ENCODE assay signal across 23 mouse cellular contexts in genomic region chr6:38242833-38243232, GRCm38 (mm10). TPM values are rescaled to one million over a fixed set of nuclear protein-coding genes. Genes with fewer than 3 reads are reported as not detected.
A peak's percentile ranks its signal among the peaks of the same experiment; 100 is the strongest.
DNase-seq lines count a peak whose midpoint lies in the region; ATAC-seq and TF ChIP-seq lines count a peak whose summit lies in the region.
"Had no signal": no experiment of that assay in that cellular context is flagged by ENCODE, and none has a peak within 500 bp of the region (broad histone marks: within the 10 kb centered on the region; RNA-seq: fewer than 3 reads in every experiment).

No protein-coding gene starts in this region.

- no peak overlapping the region for H3K9ac ChIP-seq in forebrain, embryonic 13.5 days
- no peak overlapping the region for H3K9ac ChIP-seq in forebrain, postnatal 0 days
- no peak overlapping the region for H3K9ac ChIP-seq in midbrain, embryonic 14.5 days (replicated peaks; ENCODE audit: low read length)
- H3K9ac ChIP-seq in midbrain, embryonic 13.5 days (replicated peaks): no peak overlapping the region
- H3K9ac ChIP-seq: heart, embryonic 15.5 days; liver, embryonic 13.5 days; neural tube, embryonic 12.5 days had no signal

- no peak for DNase-seq in forebrain, postnatal 0 days
- DNase-seq in layer of hippocampus, adult 2 months (ENCODE audit: low spot score in 2 of 2): no peak
- DNase-seq in layer of hippocampus, adult 18-20 months (ENCODE audit: low spot score in 2 of 2): no peak
- no peak for DNase-seq in midbrain, embryonic 14.5 days
- DNase-seq in B cell, adult 2 months: no peak
- DNase-seq: adrenal gland, adult 2 months; cerebellum, adult 2 months; gastrocnemius, postnatal 25 days; heart, adult 11 months; liver, embryonic 13.5 days; lung, adult 2 months; thymus, adult 18-20 months; thymus, postnatal 25 days had no signal

- no peaks in the 10 kb centered on the region for H3K27me3 ChIP-seq in forebrain, embryonic 13.5 days
- no peaks in the 10 kb centered on the region for H3K27me3 ChIP-seq in forebrain, postnatal 0 days (ENCODE audit: insufficient read depth, low read length)
- H3K27me3 ChIP-seq in midbrain, embryonic 14.5 days (ENCODE audit: control insufficient read depth, insufficient read depth, low read length): no peaks in the 10 kb centered on the region
- no peaks in the 10 kb centered on the region for H3K27me3 ChIP-seq in midbrain, embryonic 13.5 days
- H3K27me3 ChIP-seq: heart, embryonic 15.5 days; liver, embryonic 13.5 days; neural tube, embryonic 12.5 days had no signal

- H3K9me3 ChIP-seq in forebrain, embryonic 13.5 days (replicated peaks): no peaks in the 10 kb centered on the region; the same call in 1 of the 2 replicates
- no peaks in the 10 kb centered on the region for H3K9me3 ChIP-seq in forebrain, postnatal 0 days (ENCODE audit: low read length)
- H3K9me3 ChIP-seq in midbrain, embryonic 14.5 days (ENCODE audit: control insufficient read depth, low read length): no peaks in the 10 kb centered on the region
- H3K9me3 ChIP-seq in midbrain, embryonic 13.5 days: no peaks in the 10 kb centered on the region
- H3K9me3 ChIP-seq: heart, embryonic 10.5 days; heart, embryonic 15.5 days; liver, embryonic 13.5 days; neural tube, embryonic 12.5 days had no signal

- no peak overlapping the region for H3K4me2 ChIP-seq in forebrain, embryonic 13.5 days
- no peak overlapping the region for H3K4me2 ChIP-seq in forebrain, postnatal 0 days (ENCODE audit: low read depth)
- no peak overlapping the region for H3K4me2 ChIP-seq in midbrain, embryonic 14.5 days (ENCODE audit: low read length)
- H3K4me2 ChIP-seq in midbrain, embryonic 13.5 days (replicated peaks): no peak overlapping the region
- H3K4me2 ChIP-seq: heart, embryonic 15.5 days; liver, embryonic 13.5 days; neural tube, embryonic 12.5 days had no signal

- 55% methylated on average over 5 of the region's 5 CpGs for WGBS in forebrain, embryonic 13.5 days
- 39% methylated on average over 5 of the region's 5 CpGs for WGBS in forebrain, postnatal 0 days
- 87% methylated on average over 5 of the region's 5 CpGs for WGBS in midbrain, embryonic 14.5 days
- WGBS in midbrain, embryonic 13.5 days: 87% methylated on average over 5 of the region's 5 CpGs

- no peak; the same call in 1 of the 2 replicates for ATAC-seq in forebrain, embryonic 13.5 days
- ATAC-seq in forebrain, postnatal 0 days: no peak
- no peak for ATAC-seq in midbrain, embryonic 14.5 days (ENCODE audit: low FRiP score, low TSS enrichment)
- ATAC-seq in midbrain, embryonic 13.5 days: no peak
- ATAC-seq: hindbrain, embryonic 16.5 days; midbrain, embryonic 16.5 days had no signal

- H3K4me3 ChIP-seq in forebrain, embryonic 13.5 days: no peak overlapping the region
- H3K4me3 ChIP-seq in forebrain, postnatal 0 days (ENCODE audit: low read depth, low read length): no peak overlapping the region
- H3K4me3 ChIP-seq in layer of hippocampus, adult 2 months: no peak overlapping the region
- H3K4me3 ChIP-seq in midbrain, embryonic 14.5 days (replicated peaks; ENCODE audit: low read depth, low read length): no peak overlapping the region
- H3K4me3 ChIP-seq in midbrain, embryonic 13.5 days (replicated peaks): no peak overlapping the region
- H3K4me3 ChIP-seq: erythroblast, embryonic 14.5 days; heart, embryonic 10.5 days; heart, embryonic 15.5 days; liver, embryonic 13.5 days; neural tube, embryonic 12.5 days had no signal

- H3K4me1 ChIP-seq in forebrain, embryonic 13.5 days: peaks cover 57% of the 10 kb centered on the region
- 0 out of 2 replicates have a peak, but pooled peaks cover 9% of the 10 kb centered on the region for H3K4me1 ChIP-seq in forebrain, postnatal 0 days (ENCODE audit: insufficient read depth)
- H3K4me1 ChIP-seq in midbrain, embryonic 14.5 days (ENCODE audit: control insufficient read depth, insufficient read depth, low read length): peaks cover 18% of the 10 kb centered on the region
- H3K4me1 ChIP-seq in midbrain, embryonic 13.5 days (replicated peaks): peaks cover 54% of the 10 kb centered on the region
- H3K4me1 ChIP-seq: liver, embryonic 13.5 days had no signal

- no peak for TF ChIP-seq CTCF in forebrain, postnatal 0 days (IDR thresholded peaks at IDR 0.05; ENCODE audit: low read depth)
- TF ChIP-seq CTCF in layer of hippocampus, adult 2 months (conservative IDR thresholded peaks at IDR 0.05): no peak

- peak overlapping the region; percentile 44 for H3K27ac ChIP-seq in forebrain, embryonic 13.5 days
- H3K27ac ChIP-seq in forebrain, postnatal 0 days (ENCODE audit: low read depth, low read length): no peak overlapping the region
- 0 out of 2 replicates have a peak overlapping the region, but pooled peaks have one; percentile 66 for H3K27ac ChIP-seq in layer of hippocampus, adult 2 months
- H3K27ac ChIP-seq in midbrain, embryonic 14.5 days (replicated peaks; ENCODE audit: low read depth, low read length): 0 out of 2 replicates have a peak overlapping the region, but pooled peaks have one; percentile 6
- no peak overlapping the region; the same call in 1 of the 2 replicates for H3K27ac ChIP-seq in midbrain, embryonic 13.5 days
- H3K27ac ChIP-seq: heart, embryonic 10.5 days; heart, embryonic 15.5 days; liver, embryonic 13.5 days; macrophage; neural tube, embryonic 12.5 days; stomach, postnatal 0 days had no signal

- H3K36me3 ChIP-seq in forebrain, embryonic 13.5 days (ENCODE audit: poor library complexity, severe bottlenecking): no peaks in the 10 kb centered on the region
- no peaks in the 10 kb centered on the region for H3K36me3 ChIP-seq in forebrain, postnatal 0 days (ENCODE audit: insufficient read depth)
- no peaks in the 10 kb centered on the region for H3K36me3 ChIP-seq in midbrain, embryonic 14.5 days (ENCODE audit: control insufficient read depth, insufficient read depth, low read length)
- no peaks in the 10 kb centered on the region for H3K36me3 ChIP-seq in midbrain, embryonic 13.5 days
- H3K36me3 ChIP-seq: heart, embryonic 10.5 days; heart, embryonic 15.5 days; liver, embryonic 13.5 days; neural tube, embryonic 12.5 days had no signal

RNA-seq across cellular contexts. Expression of gene D630045J12Rik, which starts 11.0 kb away (rescaled TPM):
- 10.9 and 12.4 TPM in 2 replicates for polyA plus RNA-seq in forebrain, embryonic 13.5 days (2015; fragmentation: Nextera tagmentation; extraction: Ambion mirVana)
- 33.7 and 38.7 TPM in 2 replicates for total RNA-seq in forebrain, postnatal 0 days (2014; rRNA removed)
- 7.7 and 11.4 TPM in 2 replicates for polyA plus RNA-seq in forebrain, postnatal 0 days (2015; fragmentation: Nextera tagmentation; extraction: Ambion mirVana)
- total RNA-seq in layer of hippocampus, adult 2 months (2021): 10 to 100 TPM; 37.1 to 37.4 TPM
- total RNA-seq in layer of hippocampus, adult 18-20 months (2021): 10 to 100 TPM; 35.1 to 36.3 TPM
- 19.6 and 21.5 TPM in 2 replicates for polyA plus RNA-seq in midbrain, embryonic 14.5 days (2014; fragmentation: Nextera tagmentation; extraction: Ambion mirVana)
- 14.4 and 16.6 TPM in 2 replicates for polyA plus RNA-seq in midbrain, embryonic 13.5 days (2015; fragmentation: Nextera tagmentation; extraction: Ambion mirVana)

RNA-seq across cellular contexts. Expression of gene Zc3hav1l, which starts 56.2 kb away (rescaled TPM):
- 8.2 and 8.7 TPM in 2 replicates for polyA plus RNA-seq in forebrain, embryonic 13.5 days (2015; fragmentation: Nextera tagmentation; extraction: Ambion mirVana)
- 5.3 and 8.4 TPM in 2 replicates for total RNA-seq in forebrain, postnatal 0 days (2014; rRNA removed)
- polyA plus RNA-seq in forebrain, postnatal 0 days (2015; fragmentation: Nextera tagmentation; extraction: Ambion mirVana): 2.4 and 2.9 TPM in 2 replicates
- 1 to 10 TPM; 4.5 TPM for total RNA-seq in layer of hippocampus, adult 2 months (2021)
- total RNA-seq in layer of hippocampus, adult 18-20 months (2021): 1 to 10 TPM; 4.5 to 4.6 TPM
- 8.1 and 10.2 TPM in 2 replicates for polyA plus RNA-seq in midbrain, embryonic 14.5 days (2014; fragmentation: Nextera tagmentation; extraction: Ambion mirVana)
- polyA plus RNA-seq in midbrain, embryonic 13.5 days (2015; fragmentation: Nextera tagmentation; extraction: Ambion mirVana): 10.6 and 11.0 TPM in 2 replicates

Comparison
In these comparisons a context has a peak if more than half of its experiments do, and no peak if none do; other contexts are left out.
1. H3K27ac ChIP-seq: peak in forebrain, embryonic 13.5 days (single experiment), layer of hippocampus, adult 2 months (single experiment) and midbrain, embryonic 14.5 days (single experiment); none in forebrain, postnatal 0 days (single experiment) and midbrain, embryonic 13.5 days (single experiment).